Mouse (Mus musculus): ENCODE measurements around the gene Olfr74. TPM values are rescaled to one million over a fixed set of nuclear protein-coding genes. Genes with fewer than 3 reads are reported as not detected.
A peak's percentile ranks its signal among the peaks of the same experiment; 100 is the strongest.
"Not testable (repeated sequence)": the region's sequence is repeated elsewhere in the genome, so short reads cannot be mapped to it uniquely, and the experiment has no call there.

Olfr74 gene
- not detected in 2 replicates for polyA plus RNA-seq (2015; fragmentation: Nextera tagmentation; extraction: Ambion mirVana)

DNA sequence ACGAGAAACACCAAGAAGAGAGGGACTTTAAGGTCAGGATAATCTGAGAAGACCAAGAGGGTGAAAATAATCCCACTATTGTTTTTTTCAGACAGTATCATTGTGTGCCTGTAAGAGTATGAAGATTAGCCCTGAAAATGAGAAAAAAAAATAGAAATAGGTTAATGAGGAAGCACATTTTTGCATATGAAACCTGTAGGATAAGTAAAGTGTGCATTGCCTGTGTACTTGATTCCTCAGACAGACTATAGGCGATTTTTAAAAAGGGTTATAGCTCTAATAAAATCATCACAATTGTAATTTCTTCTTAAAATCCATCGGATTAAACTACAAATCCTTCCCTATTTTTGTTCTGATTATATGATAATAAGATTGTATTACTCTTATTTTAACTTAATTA lies at the start of gene Olfr74:
Olfr74 (minus strand) TSS at position 101 of the 400 bp plus-strand sequence.
- no peak for ATAC-seq (ENCODE audit: insufficient read depth, low FRiP score)
- no peaks in the 10 kb centered on the region for H3K4me1 ChIP-seq (ENCODE audit: control insufficient read depth, insufficient read depth, low read length)
- WGBS = 65% methylated on average over 3 of the region's 3 CpGs
- H3K27me3 ChIP-seq (ENCODE audit: control insufficient read depth, insufficient read depth, low read length) = no peaks in the 10 kb centered on the region
- H3K9ac ChIP-seq (ENCODE audit: low read length) = no peak within 1 kb of the TSS
- no peak within 1 kb of the TSS for H3K4me3 ChIP-seq (replicated peaks; ENCODE audit: low read length)
- no peaks in the 10 kb centered on the region for H3K9me3 ChIP-seq (replicated peaks; ENCODE audit: control insufficient read depth, low read length)
- H3K36me3 ChIP-seq (ENCODE audit: control insufficient read depth, insufficient read depth, low read length) = no peaks in the 10 kb centered on the region
- H3K4me2 ChIP-seq (ENCODE audit: low read depth, low read length) = no peak within 1 kb of the TSS
- no peak within 1 kb of the TSS for H3K27ac ChIP-seq (ENCODE audit: low read length)

- not testable (repeated sequence) for H3K36me3 ChIP-seq (ENCODE audit: control insufficient read depth, insufficient read depth, low read length); H3K9ac ChIP-seq (ENCODE audit: low read length); H3K9me3 ChIP-seq (replicated peaks; ENCODE audit: control insufficient read depth, low read length); H3K27ac ChIP-seq (ENCODE audit: low read length); H3K27me3 ChIP-seq (ENCODE audit: control insufficient read depth, insufficient read depth, low read length); ATAC-seq (ENCODE audit: insufficient read depth, low FRiP score); H3K4me2 ChIP-seq (ENCODE audit: low read depth, low read length); H3K4me1 ChIP-seq (ENCODE audit: control insufficient read depth, insufficient read depth, low read length); H3K4me3 ChIP-seq (replicated peaks; ENCODE audit: low read length)
- 56% methylated on average over 1 of the region's 1 CpGs for WGBS
Observed at GRCm38 (mm10) chr2:88022474-88022873, 48.0 kb upstream of the Olfr74 start, which contains the start of gene Olfr1161. TSS of gene Olfr1161 (plus strand) at chr2:88022774.

DNA sequence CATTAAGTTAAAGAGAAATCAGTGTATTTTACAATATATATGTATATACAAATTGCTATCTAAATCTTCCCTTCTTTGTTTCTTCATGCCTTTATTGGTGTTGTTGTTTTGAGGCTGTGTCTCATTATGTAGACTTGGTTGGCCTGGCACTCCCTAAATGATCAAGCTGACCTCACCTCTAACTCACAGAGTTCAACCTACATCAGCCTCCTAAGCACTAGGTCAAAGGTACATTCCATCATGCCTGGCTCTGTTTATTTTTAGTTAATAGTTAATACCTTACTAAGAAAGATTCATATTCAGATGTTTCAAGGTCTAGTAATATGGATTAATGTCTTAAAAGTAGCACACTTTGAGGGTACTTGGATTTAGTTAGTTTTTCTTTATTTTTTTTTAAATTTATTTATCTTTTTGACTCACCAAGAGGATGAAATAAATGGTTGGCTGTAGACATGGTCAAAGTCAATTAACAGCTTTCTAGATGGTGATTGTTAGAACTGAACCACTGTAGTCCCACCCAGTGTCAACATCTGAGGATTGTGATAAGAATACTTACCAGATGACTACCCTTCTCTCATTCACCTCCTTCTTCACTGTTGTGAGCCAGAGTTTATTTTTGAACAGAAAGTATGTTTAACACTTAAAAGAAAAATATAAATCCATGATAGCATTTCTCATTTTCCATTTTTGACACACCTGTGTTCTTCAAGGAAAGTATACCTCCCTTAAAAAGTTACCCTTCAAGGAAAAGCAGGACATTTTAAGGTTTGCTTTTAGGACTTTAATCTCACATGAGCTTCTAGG lies 33.3 kb upstream of the Olfr74 start, which contains the start of gene Olfr1160:
Olfr1160 (minus strand) TSS at position 754 of the 804 bp plus-strand sequence.
- peak; percentile 92 for ATAC-seq (ENCODE audit: insufficient read depth, low FRiP score)
- Histone ChIP-seq H3K4me2 (ENCODE audit: low read depth, low read length) (no peak within 1 kb of the TSS), H3K4me1 (ENCODE audit: control insufficient read depth, insufficient read depth, low read length) (no peaks in the 10 kb centered on the region), H3K27ac (ENCODE audit: low read length) (no peak within 1 kb of the TSS), H3K36me3 (ENCODE audit: control insufficient read depth, insufficient read depth, low read length) (no peaks in the 10 kb centered on the region), H3K27me3 (ENCODE audit: control insufficient read depth, insufficient read depth, low read length) (no peaks in the 10 kb centered on the region), H3K4me3 (replicated peaks; ENCODE audit: low read length) (no peak within 1 kb of the TSS), H3K9ac (ENCODE audit: low read length) (no peak within 1 kb of the TSS), H3K9me3 (replicated peaks; ENCODE audit: control insufficient read depth, low read length) (no peaks in the 10 kb centered on the region)

- Histone ChIP-seq H3K9me3 (replicated peaks; ENCODE audit: control insufficient read depth, low read length) (no peaks in the 10 kb centered on the region), H3K36me3 (ENCODE audit: control insufficient read depth, insufficient read depth, low read length) (no peaks in the 10 kb centered on the region), H3K4me3 (replicated peaks; ENCODE audit: low read length) (no peak within 1 kb of the TSS), H3K27me3 (ENCODE audit: control insufficient read depth, insufficient read depth, low read length) (no peaks in the 10 kb centered on the region), H3K9ac (ENCODE audit: low read length) (no peak within 1 kb of the TSS), H3K4me1 (ENCODE audit: control insufficient read depth, insufficient read depth, low read length) (no peaks in the 10 kb centered on the region), H3K4me2 (ENCODE audit: low read depth, low read length) (no peak within 1 kb of the TSS), H3K27ac (ENCODE audit: low read length) (no peak within 1 kb of the TSS)
- ATAC-seq (ENCODE audit: insufficient read depth, low FRiP score) = no peak
Observed at GRCm38 (mm10) chr2:87989813-87990212, 15.3 kb upstream of the Olfr74 start, which contains the start of gene Olfr1158. TSS of gene Olfr1158 (plus strand) at chr2:87990113.

GRCm38 (mm10) chr2:87968199-87968598 lies 6.3 kb downstream of the Olfr74 start, which contains the start of gene Olfr1157:
TSS of gene Olfr1157 (minus strand) at chr2:87968299.
- WGBS = 94% methylated on average over 4 of the region's 4 CpGs

GRCm38 (mm10) chr2:87953000-87953399 lies 21.5 kb downstream of the Olfr74 start, which contains the start of gene Olfr1156:
TSS of gene Olfr1156 (minus strand) at chr2:87953100.
- no peak within 1 kb of the TSS for H3K27ac ChIP-seq (ENCODE audit: low read length)
- H3K4me2 ChIP-seq (ENCODE audit: low read depth, low read length) = no peak within 1 kb of the TSS
- no peak within 1 kb of the TSS for H3K9ac ChIP-seq (ENCODE audit: low read length)
- H3K9me3 ChIP-seq (replicated peaks; ENCODE audit: control insufficient read depth, low read length) = no peaks in the 10 kb centered on the region
- ATAC-seq (ENCODE audit: insufficient read depth, low FRiP score) = no peak
- H3K4me1 ChIP-seq (ENCODE audit: control insufficient read depth, insufficient read depth, low read length) = no peaks in the 10 kb centered on the region
- H3K4me3 ChIP-seq (replicated peaks; ENCODE audit: low read length) = no peak within 1 kb of the TSS
- no peaks in the 10 kb centered on the region for H3K27me3 ChIP-seq (ENCODE audit: control insufficient read depth, insufficient read depth, low read length)
- no peaks in the 10 kb centered on the region for H3K36me3 ChIP-seq (ENCODE audit: control insufficient read depth, insufficient read depth, low read length)

More at GRCm38 (mm10) chr2:87968199-87968598, 6.3 kb downstream of the Olfr74 start, which contains the start of gene Olfr1157:
- no peak for ATAC-seq (ENCODE audit: insufficient read depth, low FRiP score)
- H3K9me3 ChIP-seq (replicated peaks; ENCODE audit: control insufficient read depth, low read length) = no peaks in the 10 kb centered on the region
- no peak within 1 kb of the TSS for H3K9ac ChIP-seq (ENCODE audit: low read length)
- no peaks in the 10 kb centered on the region for H3K36me3 ChIP-seq (ENCODE audit: control insufficient read depth, insufficient read depth, low read length)
- H3K4me1 ChIP-seq (ENCODE audit: control insufficient read depth, insufficient read depth, low read length) = no peaks in the 10 kb centered on the region
- no peak within 1 kb of the TSS for H3K4me3 ChIP-seq (replicated peaks; ENCODE audit: low read length)
- H3K27me3 ChIP-seq (ENCODE audit: control insufficient read depth, insufficient read depth, low read length) = no peaks in the 10 kb centered on the region
- no peak within 1 kb of the TSS for H3K27ac ChIP-seq (ENCODE audit: low read length)
- H3K4me2 ChIP-seq (ENCODE audit: low read depth, low read length) = no peak within 1 kb of the TSS

- Histone ChIP-seq H3K4me3 (replicated peaks; ENCODE audit: low read length) (no peak within 1 kb of the TSS), H3K27me3 (ENCODE audit: control insufficient read depth, insufficient read depth, low read length) (no peaks in the 10 kb centered on the region), H3K27ac (ENCODE audit: low read length) (no peak within 1 kb of the TSS), H3K9me3 (replicated peaks; ENCODE audit: control insufficient read depth, low read length) (no peaks in the 10 kb centered on the region), H3K36me3 (ENCODE audit: control insufficient read depth, insufficient read depth, low read length) (no peaks in the 10 kb centered on the region), H3K4me1 (ENCODE audit: control insufficient read depth, insufficient read depth, low read length) (no peaks in the 10 kb centered on the region), H3K9ac (ENCODE audit: low read length) (no peak within 1 kb of the TSS), H3K4me2 (ENCODE audit: low read depth, low read length) (no peak within 1 kb of the TSS)
- no peak for ATAC-seq (ENCODE audit: insufficient read depth, low FRiP score)
- WGBS = 95% methylated on average over 1 of the region's 1 CpGs
Observed at GRCm38 (mm10) chr2:87945037-87945436, 29.4 kb downstream of the Olfr74 start, which contains the start of gene Olfr1155. TSS of gene Olfr1155 (minus strand) at chr2:87945137.

Other genes starting within 250 kb of the Olfr74 start
- gene Olfr1138, start 234.7 kb downstream of the Olfr74 start, polyA plus RNA-seq (2015; fragmentation: Nextera tagmentation; extraction: Ambion mirVana) = not detected in 2 replicates
- not detected in 2 replicates for gene Olfr1140, start 230.9 kb downstream of the Olfr74 start, polyA plus RNA-seq (2015; fragmentation: Nextera tagmentation; extraction: Ambion mirVana)
- gene Olfr1141, start 220.7 kb downstream of the Olfr74 start, polyA plus RNA-seq (2015; fragmentation: Nextera tagmentation; extraction: Ambion mirVana) = not detected in 2 replicates
- not detected in 2 replicates for gene Olfr152, start 195.2 kb downstream of the Olfr74 start, polyA plus RNA-seq (2015; fragmentation: Nextera tagmentation; extraction: Ambion mirVana)
- not detected in 2 replicates for gene Olfr1143, start 174.1 kb downstream of the Olfr74 start, polyA plus RNA-seq (2015; fragmentation: Nextera tagmentation; extraction: Ambion mirVana)
- not detected in 2 replicates for gene Olfr1145, start 164.8 kb downstream of the Olfr74 start, polyA plus RNA-seq (2015; fragmentation: Nextera tagmentation; extraction: Ambion mirVana)
- gene Olfr1148, start 144.1 kb downstream of the Olfr74 start, polyA plus RNA-seq (2015; fragmentation: Nextera tagmentation; extraction: Ambion mirVana) = not detected in 2 replicates
- gene Olfr1150-ps1, start 130.7 kb downstream of the Olfr74 start, polyA plus RNA-seq (2015; fragmentation: Nextera tagmentation; extraction: Ambion mirVana) = not detected in 2 replicates
- gene Olfr1151, start 118.8 kb downstream of the Olfr74 start, polyA plus RNA-seq (2015; fragmentation: Nextera tagmentation; extraction: Ambion mirVana) = not detected in 2 replicates
- gene Olfr1152, start 108.2 kb downstream of the Olfr74 start, polyA plus RNA-seq (2015; fragmentation: Nextera tagmentation; extraction: Ambion mirVana) = not detected in 2 replicates
- gene Olfr1153, start 79.7 kb downstream of the Olfr74 start, polyA plus RNA-seq (2015; fragmentation: Nextera tagmentation; extraction: Ambion mirVana) = not detected in 2 replicates
- not detected in 2 replicates for gene Olfr1154, start 69.5 kb downstream of the Olfr74 start, polyA plus RNA-seq (2015; fragmentation: Nextera tagmentation; extraction: Ambion mirVana)
- gene Olfr1155, start 29.5 kb downstream of the Olfr74 start, polyA plus RNA-seq (2015; fragmentation: Nextera tagmentation; extraction: Ambion mirVana) = not detected in 2 replicates
- not detected in 2 replicates for gene Olfr1156, start 21.6 kb downstream of the Olfr74 start, polyA plus RNA-seq (2015; fragmentation: Nextera tagmentation; extraction: Ambion mirVana)
- not detected in 2 replicates for gene Olfr1157, start 6.4 kb downstream of the Olfr74 start, polyA plus RNA-seq (2015; fragmentation: Nextera tagmentation; extraction: Ambion mirVana)
- not detected in 2 replicates for gene Olfr1158, start 15.4 kb upstream of the Olfr74 start, polyA plus RNA-seq (2015; fragmentation: Nextera tagmentation; extraction: Ambion mirVana)
- not detected in 2 replicates for gene Olfr1160, start 33.6 kb upstream of the Olfr74 start, polyA plus RNA-seq (2015; fragmentation: Nextera tagmentation; extraction: Ambion mirVana)
- not detected in 2 replicates for gene Olfr1161, start 48.1 kb upstream of the Olfr74 start, polyA plus RNA-seq (2015; fragmentation: Nextera tagmentation; extraction: Ambion mirVana)
- gene Olfr73, start 63.0 kb upstream of the Olfr74 start, polyA plus RNA-seq (2015; fragmentation: Nextera tagmentation; extraction: Ambion mirVana) = 0.07 TPM in 1 of 2 replicates, not detected in the other
- not detected in 2 replicates for gene Olfr1162, start 76.5 kb upstream of the Olfr74 start, polyA plus RNA-seq (2015; fragmentation: Nextera tagmentation; extraction: Ambion mirVana)
- not detected in 2 replicates for gene Olfr1163, start 97.2 kb upstream of the Olfr74 start, polyA plus RNA-seq (2015; fragmentation: Nextera tagmentation; extraction: Ambion mirVana)
- gene Olfr1164, start 119.3 kb upstream of the Olfr74 start, polyA plus RNA-seq (2015; fragmentation: Nextera tagmentation; extraction: Ambion mirVana) = not detected in 2 replicates
- gene Olfr1166, start 153.6 kb upstream of the Olfr74 start, polyA plus RNA-seq (2015; fragmentation: Nextera tagmentation; extraction: Ambion mirVana) = not detected in 2 replicates
- gene Olfr1167, start 180.5 kb upstream of the Olfr74 start, polyA plus RNA-seq (2015; fragmentation: Nextera tagmentation; extraction: Ambion mirVana) = not detected in 2 replicates
- not detected in 2 replicates for gene Olfr1168, start 207.2 kb upstream of the Olfr74 start, polyA plus RNA-seq (2015; fragmentation: Nextera tagmentation; extraction: Ambion mirVana)

Data from stomach, embryonic 16.5 days (tissue).